Mouse (Mus musculus) E14TG2a.4 (cell line): ENCODE results near the gene Frat1.

Experiments used
- CTCF ChIP-seq: conservative IDR thresholded peaks from 2 replicates; pipeline ENCODE4 v1.5.1; 2014; ENCODE audit warnings: low read length
- NANOG ChIP-seq: IDR thresholded peaks from 2 replicates; pipeline ENCODE4 v1.6.1; 2014; ENCODE audit warnings: borderline replicate concordance, low read length, mixed read lengths
- POU5F1 ChIP-seq: IDR thresholded peaks from 2 replicates; pipeline ENCODE4 v1.6.1; 2014; ENCODE audit warnings: low read length, borderline replicate concordance

- TF ChIP-seq CTCF (no peak), NANOG (no peak), POU5F1 (no peak)
These were observed 19.7 kb upstream of the Frat1 start for GRCm38 (mm10) chr19:41810074-41810473.
